Mouse (Mus musculus): ENCODE results near the gene Bcorl1. TPM values are rescaled to one million over a fixed set of nuclear protein-coding genes. Genes with fewer than 3 reads are reported as not detected.

Gene Bcorl1
- polyA plus RNA-seq, 1 experiment, result 4.6 TPM

DNA sequence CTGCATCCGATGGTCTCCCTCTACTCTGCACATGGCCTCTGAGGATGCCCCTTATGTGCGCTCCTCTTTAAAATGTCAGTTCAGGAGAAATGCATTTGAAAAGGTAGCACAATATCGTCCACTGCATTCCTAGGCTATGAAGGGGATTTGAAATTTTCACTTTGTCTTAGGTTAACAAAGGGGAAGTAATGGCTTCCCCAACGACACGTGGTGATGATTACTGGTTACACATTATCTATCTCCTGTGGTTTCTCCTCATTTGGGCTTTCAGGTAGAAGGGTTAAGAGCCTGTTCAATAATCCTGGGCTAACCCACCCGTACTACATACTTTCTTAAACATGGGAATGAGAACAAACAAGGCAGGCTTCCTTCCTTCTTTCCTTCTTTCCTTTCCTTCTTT, 48.2 kb downstream of the Bcorl1 start:
- no peak overlapping the region for H3K4me3 ChIP-seq (ENCODE audit: control insufficient read depth, low read depth, low read length)
- H3K27ac ChIP-seq (ENCODE audit: control insufficient read depth, insufficient read depth, low read depth, low read length), result no peak overlapping the region
- TF ChIP-seq CTCF (IDR thresholded peaks at IDR 0.05; ENCODE audit: control insufficient read depth, insufficient read depth, insufficient replicate concordance, low read depth, low read length) (no peak), POLR2A (IDR thresholded peaks at IDR 0.05; ENCODE audit: control insufficient read depth, low read depth, low read length) (no peak)
- H3K4me1 ChIP-seq (ENCODE audit: control insufficient read depth, insufficient read depth, low read length), result no peaks in the 10 kb centered on the region
- no peaks in the 10 kb centered on the region for H3K27me3 ChIP-seq (ENCODE audit: control insufficient read depth, insufficient read depth, low read length)
- H3K36me3 ChIP-seq (ENCODE audit: control insufficient read depth, insufficient read depth, low read length), result no peaks in the 10 kb centered on the region

DNA sequence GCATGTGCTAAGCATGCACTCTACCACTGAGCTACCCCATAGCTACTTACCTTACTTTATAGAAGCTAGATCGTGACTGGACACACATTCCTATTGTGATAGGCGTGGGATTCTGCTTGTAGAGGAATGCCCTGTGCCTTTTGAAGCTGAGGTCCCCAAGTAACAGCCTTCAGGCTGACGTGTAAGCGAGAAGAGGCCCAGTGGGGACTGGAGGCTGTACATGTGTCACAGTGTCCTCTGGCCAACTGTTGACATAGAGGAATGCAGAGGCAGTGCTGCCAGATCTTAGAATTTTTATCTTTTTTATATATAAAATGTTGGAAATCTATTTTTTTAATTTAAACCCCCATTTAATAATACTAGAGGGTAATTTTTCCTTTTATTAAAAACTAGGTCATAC, 58.8 kb downstream of the Bcorl1 start:
- Histone ChIP-seq H3K27ac (ENCODE audit: control insufficient read depth, insufficient read depth, low read depth, low read length) (no peak overlapping the region), H3K4me3 (ENCODE audit: control insufficient read depth, low read depth, low read length) (no peak overlapping the region), H3K4me1 (ENCODE audit: control insufficient read depth, insufficient read depth, low read length) (no peaks in the 10 kb centered on the region), H3K36me3 (ENCODE audit: control insufficient read depth, insufficient read depth, low read length) (no peaks in the 10 kb centered on the region), H3K27me3 (ENCODE audit: control insufficient read depth, insufficient read depth, low read length) (no peaks in the 10 kb centered on the region)
- TF ChIP-seq CTCF (IDR thresholded peaks at IDR 0.05; ENCODE audit: control insufficient read depth, insufficient read depth, insufficient replicate concordance, low read depth, low read length) (no peak), POLR2A (IDR thresholded peaks at IDR 0.05; ENCODE audit: control insufficient read depth, low read depth, low read length) (no peak)

DNA sequence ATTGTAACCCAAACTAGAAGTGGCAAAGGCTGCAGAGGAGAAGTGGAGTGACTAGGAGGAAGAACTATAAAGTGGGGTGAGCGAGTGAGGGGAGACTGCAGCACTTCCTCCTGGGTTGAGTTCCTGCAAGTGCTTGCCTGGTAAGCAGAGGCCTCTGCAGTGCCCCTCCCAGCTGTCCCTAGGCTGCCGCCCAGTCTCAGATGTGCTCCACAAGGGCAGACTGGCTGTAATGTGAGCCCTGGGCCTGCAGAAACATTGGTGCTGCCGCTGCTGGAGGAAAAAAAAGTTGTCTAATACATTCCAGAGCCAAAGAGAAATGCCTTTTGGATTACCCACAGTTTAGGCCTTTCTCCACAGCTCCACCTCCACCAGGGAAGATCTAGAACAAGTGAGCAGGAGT, 64.0 kb downstream of the Bcorl1 start:
- no peaks in the 10 kb centered on the region for H3K27me3 ChIP-seq (ENCODE audit: control insufficient read depth, insufficient read depth, low read length)
- H3K4me3 ChIP-seq (ENCODE audit: control insufficient read depth, low read depth, low read length), result no peak overlapping the region
- H3K36me3 ChIP-seq (ENCODE audit: control insufficient read depth, insufficient read depth, low read length), result no peaks in the 10 kb centered on the region
- H3K4me1 ChIP-seq (ENCODE audit: control insufficient read depth, insufficient read depth, low read length), result peaks cover 2% of the 10 kb centered on the region
- no peak for TF ChIP-seq CTCF (IDR thresholded peaks at IDR 0.05; ENCODE audit: control insufficient read depth, insufficient read depth, insufficient replicate concordance, low read depth, low read length)
- no peak for TF ChIP-seq POLR2A (IDR thresholded peaks at IDR 0.05; ENCODE audit: control insufficient read depth, low read depth, low read length)
- H3K27ac ChIP-seq (ENCODE audit: control insufficient read depth, insufficient read depth, low read depth, low read length), result no peak overlapping the region

DNA sequence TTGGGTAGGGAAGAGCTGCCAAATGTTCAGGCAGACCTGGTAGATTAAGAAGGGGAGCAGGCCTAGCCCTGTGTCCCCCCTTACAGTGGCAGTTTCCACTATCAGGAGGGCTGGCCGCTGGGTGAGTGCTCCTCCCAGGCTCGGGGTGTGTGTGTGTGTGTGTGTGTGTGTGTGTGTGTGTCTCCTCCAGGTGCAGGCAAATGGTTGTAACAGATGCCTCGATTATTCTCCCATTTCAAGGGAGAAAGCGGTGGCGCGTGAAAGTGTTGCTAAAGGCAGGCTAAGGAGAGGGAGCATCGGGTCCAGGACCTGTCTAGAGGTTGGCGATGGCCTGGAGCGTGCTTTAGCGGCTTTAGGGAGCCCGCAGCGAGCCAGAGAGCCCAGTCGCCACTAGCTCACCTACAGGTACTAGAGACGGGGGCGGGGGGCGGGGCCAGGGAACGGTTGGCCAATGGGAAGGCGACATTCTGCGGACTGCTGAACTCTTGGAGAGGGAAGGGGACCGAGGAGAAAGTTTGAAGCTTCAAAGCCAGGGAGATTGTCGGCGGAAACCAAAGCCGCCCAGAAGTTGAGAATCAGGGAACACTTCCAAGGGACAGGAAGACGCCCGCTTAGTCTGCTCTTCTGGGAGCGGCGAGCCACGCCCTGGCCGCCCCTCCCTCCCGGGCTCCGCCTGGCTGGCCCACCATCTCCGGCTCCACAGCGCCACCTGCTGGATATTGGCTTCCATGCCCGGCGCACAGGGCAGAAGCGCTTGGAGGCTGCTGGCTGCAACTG, 68.6 kb downstream of the Bcorl1 start:
- Histone ChIP-seq H3K27me3 (ENCODE audit: control insufficient read depth, insufficient read depth, low read length) (no peaks in the 10 kb centered on the region), H3K27ac (ENCODE audit: control insufficient read depth, insufficient read depth, low read depth, low read length) (no peak overlapping the region), H3K36me3 (ENCODE audit: control insufficient read depth, insufficient read depth, low read length) (no peaks in the 10 kb centered on the region), H3K4me3 (ENCODE audit: control insufficient read depth, low read depth, low read length) (peak overlapping the region; percentile 80), H3K4me1 (ENCODE audit: control insufficient read depth, insufficient read depth, low read length) (peaks cover 5% of the 10 kb centered on the region)
- TF ChIP-seq CTCF (IDR thresholded peaks at IDR 0.05; ENCODE audit: control insufficient read depth, insufficient read depth, insufficient replicate concordance, low read depth, low read length), result peak; percentile 76
- TF ChIP-seq POLR2A (IDR thresholded peaks at IDR 0.05; ENCODE audit: control insufficient read depth, low read depth, low read length), result no peak

DNA sequence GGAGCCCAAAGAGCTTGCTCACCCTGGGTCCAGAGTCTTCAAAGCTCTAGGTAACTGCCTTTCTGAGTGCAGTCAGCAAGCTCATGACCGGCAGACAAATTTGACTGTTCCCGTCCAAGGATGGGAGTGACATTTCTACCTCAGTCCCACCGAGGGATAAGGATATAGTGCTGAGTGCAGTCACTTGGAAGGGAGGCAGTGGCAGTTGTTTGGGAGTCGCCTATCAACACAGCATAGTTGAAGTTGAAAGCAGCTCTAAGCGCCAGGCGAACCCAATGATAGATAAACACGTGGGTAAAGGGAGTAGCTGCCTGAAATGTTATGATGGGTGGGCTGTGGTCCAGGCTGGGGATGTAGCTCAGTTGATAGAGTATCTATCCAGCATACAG, 69.2 kb downstream of the Bcorl1 start:
- peaks cover 5% of the 10 kb centered on the region for H3K4me1 ChIP-seq (ENCODE audit: control insufficient read depth, insufficient read depth, low read length)
- no peaks in the 10 kb centered on the region for H3K36me3 ChIP-seq (ENCODE audit: control insufficient read depth, insufficient read depth, low read length)
- peak overlapping the region; percentile 80 for H3K4me3 ChIP-seq (ENCODE audit: control insufficient read depth, low read depth, low read length)
- H3K27me3 ChIP-seq (ENCODE audit: control insufficient read depth, insufficient read depth, low read length), result no peaks in the 10 kb centered on the region
- no peak overlapping the region for H3K27ac ChIP-seq (ENCODE audit: control insufficient read depth, insufficient read depth, low read depth, low read length)
- no peak for TF ChIP-seq POLR2A (IDR thresholded peaks at IDR 0.05; ENCODE audit: control insufficient read depth, low read depth, low read length)
- no peak for TF ChIP-seq CTCF (IDR thresholded peaks at IDR 0.05; ENCODE audit: control insufficient read depth, insufficient read depth, insufficient replicate concordance, low read depth, low read length)

DNA sequence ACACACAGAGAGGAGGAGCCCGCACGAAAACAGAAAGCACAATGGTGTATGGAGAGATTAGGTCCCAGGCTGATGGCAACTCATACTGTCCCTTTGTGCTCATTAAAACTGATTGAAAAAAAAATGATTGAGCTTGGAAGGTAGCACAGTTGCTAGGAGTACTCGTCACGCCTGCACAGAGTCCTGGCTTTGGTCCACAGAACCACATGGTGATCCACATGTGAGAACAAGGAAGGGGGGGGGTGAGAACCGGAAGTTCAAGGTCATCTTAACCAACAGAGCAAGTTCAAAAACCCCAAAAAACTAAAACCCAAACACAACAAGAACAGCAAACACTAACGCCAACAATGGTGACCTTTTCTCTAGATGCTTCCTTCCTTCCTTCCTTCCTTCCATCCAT, 71.5 kb downstream of the Bcorl1 start:
- no peak overlapping the region for H3K4me3 ChIP-seq (ENCODE audit: control insufficient read depth, low read depth, low read length)
- no peaks in the 10 kb centered on the region for H3K27me3 ChIP-seq (ENCODE audit: control insufficient read depth, insufficient read depth, low read length)
- H3K4me1 ChIP-seq (ENCODE audit: control insufficient read depth, insufficient read depth, low read length), result peaks cover 5% of the 10 kb centered on the region
- no peaks in the 10 kb centered on the region for H3K36me3 ChIP-seq (ENCODE audit: control insufficient read depth, insufficient read depth, low read length)
- no peak overlapping the region for H3K27ac ChIP-seq (ENCODE audit: control insufficient read depth, insufficient read depth, low read depth, low read length)
- TF ChIP-seq POLR2A (IDR thresholded peaks at IDR 0.05; ENCODE audit: control insufficient read depth, low read depth, low read length) (no peak), CTCF (IDR thresholded peaks at IDR 0.05; ENCODE audit: control insufficient read depth, insufficient read depth, insufficient replicate concordance, low read depth, low read length) (no peak)

DNA sequence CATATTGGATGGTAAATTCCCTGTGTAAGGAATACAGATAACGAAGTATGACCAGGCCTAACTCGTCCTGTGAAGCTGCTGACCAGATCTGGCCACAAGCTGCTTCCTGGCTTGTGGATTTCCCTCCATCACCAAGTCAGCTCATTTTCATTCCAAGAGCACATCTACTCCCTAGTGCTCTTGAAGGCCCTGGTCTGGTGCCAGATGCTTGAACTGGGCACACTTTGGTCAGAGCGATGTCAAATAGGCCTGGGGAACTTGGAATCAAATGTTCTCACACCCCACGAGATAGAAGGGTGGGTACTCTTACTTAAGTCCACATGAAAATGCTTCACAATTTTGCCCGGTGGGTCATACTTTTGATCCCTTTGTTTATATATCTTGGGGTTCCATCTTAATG, 73.1 kb downstream of the Bcorl1 start:
- TF ChIP-seq POLR2A (IDR thresholded peaks at IDR 0.05; ENCODE audit: control insufficient read depth, low read depth, low read length), result no peak
- TF ChIP-seq CTCF (IDR thresholded peaks at IDR 0.05; ENCODE audit: control insufficient read depth, insufficient read depth, insufficient replicate concordance, low read depth, low read length), result no peak
- H3K36me3 ChIP-seq (ENCODE audit: control insufficient read depth, insufficient read depth, low read length), result no peaks in the 10 kb centered on the region
- H3K27ac ChIP-seq (ENCODE audit: control insufficient read depth, insufficient read depth, low read depth, low read length), result no peak overlapping the region
- no peak overlapping the region for H3K4me3 ChIP-seq (ENCODE audit: control insufficient read depth, low read depth, low read length)
- H3K4me1 ChIP-seq (ENCODE audit: control insufficient read depth, insufficient read depth, low read length), result peaks cover 5% of the 10 kb centered on the region
- no peaks in the 10 kb centered on the region for H3K27me3 ChIP-seq (ENCODE audit: control insufficient read depth, insufficient read depth, low read length)

All from testis, adult 2 months (tissue).